Mouse (Mus musculus): ENCODE measurements around the gene Rcc2. TPM values are rescaled to one million over a fixed set of nuclear protein-coding genes. Genes with fewer than 3 reads are reported as not detected.

Rcc2 gene
- polyA plus RNA-seq, 2 experiments, result 16.5 to 50.3 TPM

GRCm38 (mm10) chr4:140723192-140723591 is 22.9 kb downstream of the Rcc2 start:
- no peak for ATAC-seq (ENCODE audit: insufficient read depth)
- peaks cover 39% of the 10 kb centered on the region for H3K36me3 ChIP-seq (replicated peaks; ENCODE audit: control insufficient read depth, insufficient read depth, low read depth)
- no peak overlapping the region for H3K27ac ChIP-seq
- WGBS (ENCODE audit: insufficient replicate concordance), result 81% methylated on average over 9 of the region's 9 CpGs
- H3K4me1 ChIP-seq (replicated peaks; ENCODE audit: control insufficient read depth in 2 of 2, insufficient read depth in 2 of 2, low read length in 1 of 2), result no peaks in the 10 kb centered on the region
- DNase-seq (ENCODE audit: low read depth in 3 of 3, low spot score in 3 of 3), result no peak
- TF ChIP-seq CTCF (IDR thresholded peaks at IDR 0.05; ENCODE audit: low read depth), result no peak
- TF ChIP-seq EP300 (IDR thresholded peaks at IDR 0.05; ENCODE audit: low read depth), result no peak
- no peaks in the 10 kb centered on the region for H3K27me3 ChIP-seq (ENCODE audit: control insufficient read depth, insufficient read depth, low read length)
- no peak overlapping the region for H3K4me3 ChIP-seq (ENCODE audit: insufficient read depth in 1 of 2, low read depth in 2 of 2, low read length in 2 of 2)
- no peak overlapping the region for H3K9ac ChIP-seq (replicated peaks)
- H3K9me3 ChIP-seq (ENCODE audit: control insufficient read depth, low read length), result no peaks in the 10 kb centered on the region
- H3K4me2 ChIP-seq (ENCODE audit: low read depth), result no peak overlapping the region

- no peak overlapping the region for H3K9ac ChIP-seq (replicated peaks)
- 55% methylated on average over 5 of the region's 5 CpGs for WGBS (ENCODE audit: insufficient replicate concordance)
- DNase-seq (ENCODE audit: low read depth in 3 of 3, low spot score in 3 of 3), result peak in 1 of 3 experiments; percentile 32
- no peaks in the 10 kb centered on the region for H3K4me1 ChIP-seq (replicated peaks; ENCODE audit: control insufficient read depth in 2 of 2, insufficient read depth in 2 of 2, low read length in 1 of 2)
- no peak overlapping the region for H3K4me2 ChIP-seq (ENCODE audit: low read depth)
- H3K27ac ChIP-seq, result no peak overlapping the region
- TF ChIP-seq CTCF (IDR thresholded peaks at IDR 0.05; ENCODE audit: low read depth) (peak; percentile 83), EP300 (IDR thresholded peaks at IDR 0.05; ENCODE audit: low read depth) (no peak)
- no peaks in the 10 kb centered on the region for H3K27me3 ChIP-seq (ENCODE audit: control insufficient read depth, insufficient read depth, low read length)
- H3K9me3 ChIP-seq (ENCODE audit: control insufficient read depth, low read length), result no peaks in the 10 kb centered on the region
- peak; percentile 17; the same call in 1 of the 2 replicates for ATAC-seq (ENCODE audit: insufficient read depth)
- H3K36me3 ChIP-seq (replicated peaks; ENCODE audit: control insufficient read depth, insufficient read depth, low read depth), result peaks cover 33% of the 10 kb centered on the region
- H3K4me3 ChIP-seq (ENCODE audit: insufficient read depth in 1 of 2, low read depth in 2 of 2, low read length in 2 of 2), result no peak overlapping the region
Measured at GRCm38 (mm10) chr4:140723801-140724200, 23.5 kb downstream of the Rcc2 start.

DNA sequence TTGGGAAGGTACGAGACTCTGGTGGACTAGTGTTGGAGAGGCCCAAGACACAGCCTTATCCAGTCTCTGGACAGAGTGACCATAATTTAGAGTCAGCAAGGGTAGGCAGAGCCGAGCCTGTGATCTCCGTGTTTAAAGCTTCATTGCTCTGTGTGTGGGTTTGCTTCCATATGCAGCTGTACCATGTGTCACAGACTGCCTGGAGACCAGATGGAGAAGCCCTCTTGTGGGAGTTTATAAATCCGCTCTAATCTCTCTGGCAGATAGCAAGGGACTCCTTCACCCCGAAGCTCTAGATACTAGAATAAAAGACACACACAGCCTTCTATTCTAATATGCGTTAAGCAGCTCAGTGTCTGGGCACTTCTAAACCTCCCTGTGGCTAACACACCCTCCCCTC is 24.4 kb downstream of the Rcc2 start:
- 73% methylated on average over 6 of the region's 6 CpGs for WGBS (ENCODE audit: insufficient replicate concordance)
- TF ChIP-seq CTCF (IDR thresholded peaks at IDR 0.05; ENCODE audit: low read depth) (no peak), EP300 (IDR thresholded peaks at IDR 0.05; ENCODE audit: low read depth) (no peak)
- Histone ChIP-seq H3K4me2 (ENCODE audit: low read depth) (no peak overlapping the region), H3K4me3 (ENCODE audit: insufficient read depth in 1 of 2, low read depth in 2 of 2, low read length in 2 of 2) (no peak overlapping the region), H3K9me3 (ENCODE audit: control insufficient read depth, low read length) (no peaks in the 10 kb centered on the region), H3K9ac (replicated peaks) (no peak overlapping the region), H3K36me3 (replicated peaks; ENCODE audit: control insufficient read depth, insufficient read depth, low read depth) (peaks cover 25% of the 10 kb centered on the region), H3K27ac (no peak overlapping the region), H3K27me3 (ENCODE audit: control insufficient read depth, insufficient read depth, low read length) (no peaks in the 10 kb centered on the region), H3K4me1 (replicated peaks; ENCODE audit: control insufficient read depth in 2 of 2, insufficient read depth in 2 of 2, low read length in 1 of 2) (no peaks in the 10 kb centered on the region)
- ATAC-seq (ENCODE audit: insufficient read depth) (no peak), DNase-seq (ENCODE audit: low read depth in 3 of 3, low spot score in 3 of 3) (no peak)

DNA sequence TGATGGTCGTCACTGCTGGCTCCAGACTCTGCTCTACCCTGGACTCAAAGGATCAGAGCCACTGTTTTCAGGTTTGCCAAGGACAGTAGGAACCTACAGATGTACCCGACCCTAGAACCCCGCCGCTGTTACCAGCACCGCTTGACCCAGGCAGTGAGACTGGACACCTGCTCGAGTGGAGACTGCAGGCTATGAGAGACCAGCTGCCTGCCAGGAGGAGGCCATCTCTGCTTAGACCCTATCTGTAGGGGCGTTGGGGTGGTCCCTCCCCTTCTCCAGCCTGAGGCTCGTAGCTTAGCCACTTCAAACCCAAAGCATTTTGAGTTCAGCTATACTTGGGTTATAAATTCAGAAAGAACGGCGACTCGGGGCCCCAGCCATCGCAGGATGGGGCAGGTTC is 26.6 kb downstream of the Rcc2 start:
- H3K9me3 ChIP-seq (ENCODE audit: control insufficient read depth, low read length), result no peaks in the 10 kb centered on the region
- no peak overlapping the region for H3K4me2 ChIP-seq (ENCODE audit: low read depth)
- ATAC-seq (ENCODE audit: insufficient read depth) (no peak), DNase-seq (ENCODE audit: low read depth in 3 of 3, low spot score in 3 of 3) (no peak)
- no peak overlapping the region for H3K4me3 ChIP-seq (ENCODE audit: insufficient read depth in 1 of 2, low read depth in 2 of 2, low read length in 2 of 2)
- 79% methylated on average over 12 of the region's 12 CpGs for WGBS (ENCODE audit: insufficient replicate concordance)
- H3K4me1 ChIP-seq (replicated peaks; ENCODE audit: control insufficient read depth in 2 of 2, insufficient read depth in 2 of 2, low read length in 1 of 2), result no peaks in the 10 kb centered on the region
- no peak overlapping the region for H3K27ac ChIP-seq
- H3K27me3 ChIP-seq (ENCODE audit: control insufficient read depth, insufficient read depth, low read length), result no peaks in the 10 kb centered on the region
- TF ChIP-seq EP300 (IDR thresholded peaks at IDR 0.05; ENCODE audit: low read depth) (no peak), CTCF (IDR thresholded peaks at IDR 0.05; ENCODE audit: low read depth) (no peak)
- H3K36me3 ChIP-seq (replicated peaks; ENCODE audit: control insufficient read depth, insufficient read depth, low read depth), result peaks cover 4% of the 10 kb centered on the region; the same call in 1 of the 2 replicates
- H3K9ac ChIP-seq (replicated peaks), result no peak overlapping the region

DNA sequence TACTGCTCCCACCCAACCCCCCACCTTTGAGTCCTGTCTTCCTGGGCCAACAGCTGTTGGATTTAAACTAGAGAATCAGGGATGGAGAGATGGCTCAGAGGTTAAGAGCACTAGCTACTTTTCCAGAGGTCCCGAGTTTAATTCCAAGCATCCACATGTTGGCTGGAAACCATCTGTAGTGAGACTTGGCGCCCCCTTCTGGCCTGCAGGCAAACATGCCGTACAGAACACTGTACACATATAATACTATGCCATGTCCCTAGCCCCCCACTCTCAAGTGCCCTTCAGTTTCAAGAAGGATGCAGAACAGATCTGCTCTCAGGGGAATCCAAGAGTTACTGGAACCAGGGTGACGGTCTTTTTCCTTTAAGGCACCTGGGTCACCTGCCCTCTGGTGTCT is 31.3 kb downstream of the Rcc2 start:
- Histone ChIP-seq H3K4me2 (ENCODE audit: low read depth) (no peak overlapping the region), H3K9me3 (ENCODE audit: control insufficient read depth, low read length) (no peaks in the 10 kb centered on the region), H3K4me3 (ENCODE audit: insufficient read depth in 1 of 2, low read depth in 2 of 2, low read length in 2 of 2) (no peak overlapping the region), H3K27me3 (ENCODE audit: control insufficient read depth, insufficient read depth, low read length) (no peaks in the 10 kb centered on the region), H3K9ac (replicated peaks) (no peak overlapping the region), H3K36me3 (replicated peaks; ENCODE audit: control insufficient read depth, insufficient read depth, low read depth) (no peaks in the 10 kb centered on the region), H3K4me1 (replicated peaks; ENCODE audit: control insufficient read depth in 2 of 2, insufficient read depth in 2 of 2, low read length in 1 of 2) (no peaks in the 10 kb centered on the region), H3K27ac (no peak overlapping the region)
- no peak for DNase-seq (ENCODE audit: low read depth in 3 of 3, low spot score in 3 of 3)
- TF ChIP-seq EP300 (IDR thresholded peaks at IDR 0.05; ENCODE audit: low read depth), result no peak
- TF ChIP-seq CTCF (IDR thresholded peaks at IDR 0.05; ENCODE audit: low read depth), result peak; percentile 68
- WGBS (ENCODE audit: insufficient replicate concordance), result 71% methylated on average over 4 of the region's 4 CpGs
- ATAC-seq (ENCODE audit: insufficient read depth), result no peak
